Mouse (Mus musculus) kidney, embryonic 14.5 days (tissue): ENCODE measurements around the gene Zfp362. TPM values are rescaled to one million over a fixed set of nuclear protein-coding genes. Genes with fewer than 3 reads are reported as not detected.

Experiments
- ATAC-seq: fragments of 200-750 bp; cut with Nextera tagmentation; 2 replicates; pipeline ENCODE4 v1.8.0; 2017; ENCODE audit warnings: moderate number of reproducible peaks, mild to moderate bottlenecking, moderate TSS enrichment, moderate library complexity; ENCODE audit not compliant: low FRiP score, low TSS enrichment
- H3K27ac ChIP-seq: fragments of 300-500 bp; sonication (generic); 2 replicates; pipeline ENCODE4 v1.5.1; 2014; ENCODE audit warnings: low read depth, mild to moderate bottlenecking, low read length, moderate library complexity, mixed read lengths
- H3K27me3 ChIP-seq: fragments of 300-500 bp; sonication (generic); 2 replicates; pipeline ENCODE4 v1.6.1; 2014; ENCODE audit warnings: mild to moderate bottlenecking, low read length; ENCODE audit not compliant: control insufficient read depth, insufficient read depth
- H3K36me3 ChIP-seq: fragments of 300-500 bp; sonication (generic); 2 replicates; pipeline ENCODE4 v1.6.1; 2014; ENCODE audit warnings: low read length, mixed read lengths; ENCODE audit not compliant: control insufficient read depth, insufficient read depth
- H3K4me1 ChIP-seq: fragments of 300-500 bp; sonication (generic); 2 replicates; pipeline ENCODE4 v1.6.1; 2014; ENCODE audit warnings: low read length, mixed read lengths; ENCODE audit not compliant: control insufficient read depth, insufficient read depth
- H3K4me2 ChIP-seq: fragments of 300-500 bp; sonication (generic); replicated peaks from 2 replicates; pipeline ENCODE4 v1.6.1; 2014; ENCODE audit warnings: low read depth, mild to moderate bottlenecking, low read length
- H3K4me3 ChIP-seq: fragments of 300-500 bp; sonication (generic); 2 replicates; pipeline ENCODE4 v1.5.1; 2014; ENCODE audit warnings: mild to moderate bottlenecking, low read length
- H3K9ac ChIP-seq: fragments of 300-500 bp; sonication (generic); 2 replicates; pipeline ENCODE4 v1.6.1; 2014; ENCODE audit warnings: low read depth, mild to moderate bottlenecking, low read length, moderate library complexity
- H3K9me3 ChIP-seq: fragments of 300-500 bp; sonication (generic); 2 replicates; pipeline ENCODE4 v1.6.1; 2016; ENCODE audit warnings: low read length; ENCODE audit not compliant: control insufficient read depth
- WGBS: fragments of 180-500 bp; shearing (Covaris S2); extraction: QIAGEN DNeasy Blood & Tissue Kit; methylation state at CpG from one replicate; pipeline ENCODE4 v1.1.7; 2014; 5-methylcytosine and 5-hydroxymethylcytosine counted together
- polyA plus RNA-seq: library from polyadenylated mRNA; unstranded; fragments of >200 nt; fragmentation: Nextera tagmentation; extraction: Ambion mirVana; gene quantifications from 2 replicates; pipeline ENCODE4 v1.2.1, GENCODE M21; 2014

Zfp362 gene
- 33.4 and 37.8 TPM in 2 replicates for polyA plus RNA-seq

DNA sequence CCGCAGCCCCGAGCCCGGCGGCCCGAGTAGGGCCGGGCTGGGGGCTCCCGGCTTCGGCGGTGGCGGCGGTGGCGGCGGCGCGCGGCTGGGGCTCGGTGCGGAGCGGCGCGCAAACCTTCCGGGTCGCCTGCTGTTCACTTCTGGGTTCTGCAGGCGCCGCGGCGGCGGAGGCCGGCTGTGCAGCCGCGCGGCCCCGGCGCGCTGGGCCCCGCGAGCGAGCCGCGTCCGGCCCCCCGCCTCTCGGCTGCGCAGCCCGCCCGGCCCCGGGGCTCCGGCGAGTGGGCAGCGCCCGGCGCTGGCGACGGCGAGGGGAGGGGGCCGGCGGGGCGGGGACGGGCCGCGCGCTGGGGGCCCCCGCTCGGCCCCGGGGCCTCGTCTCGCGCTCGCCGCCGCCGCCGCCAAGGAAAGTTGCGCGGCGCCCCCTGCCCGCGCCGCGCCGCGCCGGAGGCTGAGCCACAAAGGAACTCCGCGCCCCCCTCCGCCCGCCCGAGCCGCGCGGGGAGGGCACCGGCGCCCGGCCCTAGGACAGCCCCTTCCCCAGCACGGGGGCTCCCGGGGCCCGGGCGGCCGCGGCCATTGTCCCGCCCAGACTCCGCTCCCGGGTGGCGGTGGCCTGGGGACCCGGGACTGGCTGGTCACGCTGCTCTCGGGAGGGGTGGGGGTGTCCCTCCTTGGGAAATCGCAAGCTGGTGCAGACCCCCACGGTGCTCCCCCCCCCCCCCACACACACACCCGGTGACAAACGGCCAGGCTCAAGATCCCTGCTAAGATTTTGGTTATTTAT lies at the start of gene Zfp362:
TSS of gene Zfp362 (minus strand) at position 3 of the 784 bp plus-strand sequence.
- no peaks in the 10 kb centered on the region for H3K9me3 ChIP-seq
- H3K27ac ChIP-seq = peak within 1 kb of the TSS; percentile 97
- WGBS = 0% methylated on average over 66 of the region's 111 CpGs
- H3K4me2 ChIP-seq = peak within 1 kb of the TSS; percentile 85
- H3K27me3 ChIP-seq = no peaks in the 10 kb centered on the region
- peak within 1 kb of the TSS; percentile 99 for H3K9ac ChIP-seq
- H3K4me3 ChIP-seq = peak within 1 kb of the TSS; percentile 75
- no peaks in the 10 kb centered on the region for H3K36me3 ChIP-seq
- ATAC-seq = peak; percentile 75
- H3K4me1 ChIP-seq = peaks cover 37% of the 10 kb centered on the region

DNA sequence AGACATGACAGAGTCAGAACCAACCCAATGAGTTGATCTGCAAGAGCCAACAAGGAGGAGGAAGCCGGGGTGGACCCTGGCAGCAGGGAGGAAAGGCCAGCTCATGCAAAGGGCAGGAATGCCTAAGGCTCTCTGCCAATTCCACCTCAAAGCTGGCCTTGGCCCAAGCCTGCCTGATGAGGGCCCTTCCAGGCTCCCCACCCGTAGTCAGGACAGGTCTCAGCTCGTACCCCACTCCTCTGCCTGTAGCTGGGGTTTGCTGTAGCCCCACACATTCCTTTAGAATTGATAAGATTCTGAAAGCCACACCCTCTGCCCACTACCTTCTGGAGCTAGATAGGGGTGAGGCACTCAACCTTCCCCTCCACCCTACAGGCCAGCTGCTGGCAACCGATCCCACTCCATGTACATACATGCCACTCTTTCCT lies 49.8 kb upstream of the Zfp362 start:
- Histone ChIP-seq H3K9ac (no peak overlapping the region), H3K4me3 (no peak overlapping the region), H3K9me3 (no peaks in the 10 kb centered on the region), H3K27ac (no peak overlapping the region), H3K4me1 (0 out of 2 replicates have a peak, but pooled peaks cover 5% of the 10 kb centered on the region), H3K36me3 (no peaks in the 10 kb centered on the region), H3K4me2 (no peak overlapping the region), H3K27me3 (no peaks in the 10 kb centered on the region)
- no peak for ATAC-seq
- WGBS = 80% methylated on average over 4 of the region's 4 CpGs

DNA sequence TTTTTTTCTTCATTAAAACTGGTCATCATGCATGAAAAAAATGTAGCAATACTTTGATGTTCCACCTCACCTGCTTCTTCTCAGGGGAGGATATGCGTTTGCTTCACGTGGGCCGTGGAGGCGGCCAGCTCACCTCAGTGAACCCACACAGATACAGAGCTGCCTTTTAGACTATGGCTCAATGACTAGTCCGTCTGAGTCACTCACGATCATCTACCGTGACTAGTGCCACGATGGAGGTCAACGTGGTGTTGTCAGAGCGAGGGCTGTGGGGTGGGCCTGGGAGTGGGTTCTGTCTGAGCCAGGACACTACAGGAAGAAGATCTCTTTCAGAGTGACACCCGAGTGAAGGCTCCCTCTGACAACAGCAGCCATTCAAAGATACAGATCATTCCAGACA lies 47.3 kb upstream of the Zfp362 start:
- no peaks in the 10 kb centered on the region for H3K9me3 ChIP-seq
- H3K27ac ChIP-seq = no peak overlapping the region
- 48% methylated on average over 11 of the region's 11 CpGs for WGBS
- H3K27me3 ChIP-seq = no peaks in the 10 kb centered on the region
- no peaks in the 10 kb centered on the region for H3K36me3 ChIP-seq
- no peak overlapping the region for H3K9ac ChIP-seq
- ATAC-seq = no peak
- 0 out of 2 replicates have a peak, but pooled peaks cover 5% of the 10 kb centered on the region for H3K4me1 ChIP-seq
- no peak overlapping the region for H3K4me2 ChIP-seq
- H3K4me3 ChIP-seq = no peak overlapping the region

DNA sequence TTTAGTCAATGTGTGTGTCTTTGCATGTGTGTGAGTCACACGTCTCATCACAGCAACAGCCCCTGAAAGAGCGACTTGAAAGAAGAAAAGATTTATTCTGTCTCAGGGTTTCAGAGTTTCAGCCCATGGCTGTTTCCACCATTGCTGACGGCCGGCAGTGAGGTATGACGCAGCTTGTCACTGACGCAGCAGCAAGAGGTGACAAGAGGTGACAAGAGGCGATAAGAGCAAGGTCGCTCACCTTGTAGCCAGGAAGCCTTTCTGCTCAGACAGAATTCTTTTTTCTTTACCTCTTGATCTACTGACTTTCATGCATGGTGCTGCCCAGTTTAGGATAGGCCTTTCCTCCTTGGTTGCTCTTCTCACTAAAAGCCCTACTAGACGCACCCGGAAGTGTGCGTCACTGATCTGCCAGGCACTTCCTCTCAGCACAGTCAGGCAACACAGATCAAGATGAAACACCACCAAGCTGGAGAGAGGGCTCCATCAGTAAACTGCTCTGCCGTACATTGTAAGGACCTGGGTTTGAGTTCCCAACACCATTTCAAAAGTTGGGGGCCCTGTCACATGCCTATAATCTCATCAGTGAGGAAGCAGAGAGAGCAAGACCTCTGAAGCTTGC lies 46.5 kb upstream of the Zfp362 start:
- ATAC-seq = no peak
- H3K27me3 ChIP-seq = no peaks in the 10 kb centered on the region
- no peak overlapping the region for H3K4me3 ChIP-seq
- 0 out of 2 replicates have a peak, but pooled peaks cover 3% of the 10 kb centered on the region for H3K4me1 ChIP-seq
- 83% methylated on average over 12 of the region's 12 CpGs for WGBS
- H3K4me2 ChIP-seq = no peak overlapping the region
- H3K27ac ChIP-seq = no peak overlapping the region
- no peaks in the 10 kb centered on the region for H3K36me3 ChIP-seq
- H3K9me3 ChIP-seq = no peaks in the 10 kb centered on the region
- no peak overlapping the region for H3K9ac ChIP-seq

DNA sequence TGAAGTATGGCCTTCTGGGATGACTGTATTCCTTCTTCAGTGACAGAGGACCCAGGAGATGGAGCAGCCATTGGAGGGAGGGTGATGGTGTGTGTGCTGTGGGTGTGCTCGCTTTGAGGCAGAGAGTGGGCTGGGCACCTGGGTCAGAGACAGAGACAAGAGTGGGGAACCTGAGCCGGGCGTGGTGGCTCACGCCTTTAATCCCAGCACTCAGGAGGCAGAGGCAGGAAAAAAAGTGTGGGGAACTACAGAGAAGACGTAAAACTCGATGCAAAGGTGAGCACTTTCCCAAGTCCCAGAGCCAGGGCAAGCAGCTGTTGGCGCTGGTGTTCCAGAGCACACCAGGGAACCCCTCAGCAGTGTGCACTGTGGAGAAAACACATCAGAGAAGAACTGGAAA lies 43.8 kb upstream of the Zfp362 start:
- Histone ChIP-seq H3K27me3 (no peaks in the 10 kb centered on the region), H3K4me1 (peaks cover 19% of the 10 kb centered on the region; the same call in 1 of the 2 replicates), H3K4me2 (no peak overlapping the region), H3K36me3 (no peaks in the 10 kb centered on the region), H3K9me3 (no peaks in the 10 kb centered on the region), H3K9ac (no peak overlapping the region), H3K27ac (no peak overlapping the region), H3K4me3 (no peak overlapping the region)
- no peak for ATAC-seq
- 57% methylated on average over 7 of the region's 7 CpGs for WGBS

DNA sequence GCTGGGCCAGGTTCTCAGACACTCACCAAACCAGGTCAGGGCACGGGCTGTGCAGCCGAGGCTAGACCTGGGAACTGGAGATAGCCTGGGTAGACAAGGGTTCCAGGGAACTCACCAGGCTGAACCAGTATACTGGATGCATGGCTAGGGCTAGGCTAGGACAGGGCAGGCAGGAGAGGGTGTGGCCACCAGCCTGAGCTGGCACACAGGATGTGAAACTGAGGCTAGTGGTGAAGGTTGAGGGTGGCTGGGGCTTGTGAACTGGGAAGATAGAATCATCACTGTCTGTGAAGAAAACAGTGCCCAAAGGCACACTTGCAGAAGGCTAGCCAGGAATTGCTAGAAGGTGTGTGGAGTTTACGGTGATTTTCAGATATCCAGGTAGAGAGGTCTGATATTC lies 43.1 kb upstream of the Zfp362 start:
- Histone ChIP-seq H3K27ac (no peak overlapping the region), H3K9me3 (no peaks in the 10 kb centered on the region), H3K4me1 (peaks cover 19% of the 10 kb centered on the region; the same call in 1 of the 2 replicates), H3K4me3 (no peak overlapping the region), H3K36me3 (no peaks in the 10 kb centered on the region), H3K27me3 (no peaks in the 10 kb centered on the region), H3K4me2 (no peak overlapping the region), H3K9ac (no peak overlapping the region)
- 92% methylated on average over 3 of the region's 3 CpGs for WGBS
- no peak for ATAC-seq

DNA sequence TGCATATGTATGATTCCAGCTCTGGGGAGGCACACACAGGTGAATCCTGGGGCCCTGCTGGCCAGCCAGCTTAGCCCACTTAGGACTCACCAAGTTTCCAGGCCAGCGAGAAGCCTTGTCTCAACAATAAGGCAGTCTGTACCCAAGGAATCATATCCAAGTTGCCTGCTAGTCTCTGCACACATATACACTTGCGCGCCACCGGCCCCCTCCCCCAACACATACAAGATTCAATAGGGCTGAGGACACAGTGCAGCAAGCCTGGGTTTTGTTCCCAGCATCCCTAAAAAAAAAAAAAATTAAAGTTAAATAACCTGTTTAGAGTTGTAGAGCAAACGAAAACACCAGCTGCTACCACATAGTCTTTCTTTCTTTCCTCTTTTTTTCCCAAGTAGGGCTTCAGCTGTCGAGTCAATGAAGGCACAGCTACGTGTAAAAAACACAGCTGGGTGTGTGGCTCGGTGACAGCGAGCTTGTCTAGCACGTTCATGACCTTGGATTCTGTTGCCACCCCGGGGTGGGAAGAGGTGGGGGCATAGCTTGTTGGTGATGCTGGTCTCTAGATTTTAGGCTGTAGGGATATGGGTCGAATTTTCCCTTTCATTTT lies 39.6 kb upstream of the Zfp362 start:
- Histone ChIP-seq H3K4me1 (peaks cover 26% of the 10 kb centered on the region), H3K9me3 (no peaks in the 10 kb centered on the region), H3K27ac (no peak overlapping the region), H3K36me3 (no peaks in the 10 kb centered on the region), H3K4me2 (no peak overlapping the region), H3K9ac (no peak overlapping the region), H3K4me3 (no peak overlapping the region), H3K27me3 (no peaks in the 10 kb centered on the region)
- WGBS = 73% methylated on average over 12 of the region's 12 CpGs
- no peak for ATAC-seq

DNA sequence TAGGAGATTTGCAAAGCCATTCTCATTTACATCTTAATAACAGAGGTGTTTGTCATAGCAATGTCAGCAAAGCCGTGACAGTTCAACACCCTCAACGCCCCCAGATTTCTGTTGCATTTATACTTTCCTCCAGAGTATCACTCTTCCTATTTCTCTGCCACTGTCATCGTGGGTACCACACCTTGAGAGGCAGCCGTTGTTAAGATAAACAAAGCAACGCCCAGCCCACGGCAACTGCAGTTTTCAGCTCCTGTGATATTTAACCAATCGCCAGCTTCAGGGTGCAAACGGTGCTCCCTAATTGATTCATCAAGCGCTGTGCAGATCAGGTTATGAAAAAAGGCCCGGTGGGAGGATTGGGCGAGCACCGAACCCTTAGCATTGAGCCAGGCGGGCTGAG lies 38.7 kb upstream of the Zfp362 start:
- Histone ChIP-seq H3K9me3 (no peaks in the 10 kb centered on the region), H3K27ac (no peak overlapping the region), H3K4me1 (peaks cover 35% of the 10 kb centered on the region), H3K4me3 (no peak overlapping the region), H3K4me2 (no peak overlapping the region), H3K9ac (no peak overlapping the region), H3K36me3 (no peaks in the 10 kb centered on the region), H3K27me3 (no peaks in the 10 kb centered on the region)
- WGBS = 52% methylated on average over 13 of the region's 13 CpGs
- ATAC-seq = no peak

DNA sequence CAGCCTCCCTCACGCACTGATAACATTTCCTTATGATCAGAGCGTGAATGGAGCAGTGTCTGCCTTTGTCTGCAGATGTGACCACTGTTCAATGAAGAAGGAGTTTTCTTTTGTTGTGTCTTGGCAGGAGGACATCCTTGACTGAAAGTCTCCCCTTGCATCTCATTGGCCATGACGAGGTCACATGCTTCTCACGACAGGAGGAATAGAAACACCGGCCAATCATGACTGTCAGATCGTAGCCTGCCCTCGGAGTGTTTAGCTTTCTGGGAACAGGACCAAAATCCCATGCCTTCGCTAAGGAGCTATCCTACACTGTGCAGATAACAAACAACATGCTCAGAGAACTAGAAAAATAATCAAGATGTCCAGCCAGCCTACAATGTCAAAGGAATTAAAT lies 35.4 kb upstream of the Zfp362 start:
- H3K36me3 ChIP-seq = no peaks in the 10 kb centered on the region
- no peaks in the 10 kb centered on the region for H3K27me3 ChIP-seq
- H3K4me2 ChIP-seq = no peak overlapping the region
- no peaks in the 10 kb centered on the region for H3K9me3 ChIP-seq
- H3K27ac ChIP-seq = peak overlapping the region; percentile 85; the same call in 1 of the 2 replicates
- WGBS = 68% methylated on average over 8 of the region's 8 CpGs
- ATAC-seq = no peak
- H3K4me1 ChIP-seq = peaks cover 48% of the 10 kb centered on the region
- no peak overlapping the region for H3K4me3 ChIP-seq
- H3K9ac ChIP-seq = no peak overlapping the region
